Mouse (Mus musculus) urinary bladder, adult 18-20 months (tissue): ENCODE measurements around the gene Slc2a6.

Experiments
- DNase-seq, 2 experiments: peaks; one replicate each; pipeline ENCODE4 v3.0.0; 2022; ENCODE audit warnings: low spot score in 2 of 2, mixed read lengths in 2 of 2

The Slc2a6 gene

GRCm38 (mm10) chr2:27036003-27036402, 8.2 kb upstream of the Slc2a6 start:
- peak in 1 of 2 experiments; percentile 39 for DNase-seq

- DNase-seq = no peak
Observed at GRCm38 (mm10) chr2:27032361-27032760, 4.6 kb upstream of the Slc2a6 start.

- DNase-seq = no peak
Observed at GRCm38 (mm10) chr2:27028437-27029015, 728 bp upstream of the Slc2a6 start.

- DNase-seq = no peak
Observed at GRCm38 (mm10) chr2:27026857-27027617, 761 bp downstream of the Slc2a6 start.

- DNase-seq = no peak
Observed at GRCm38 (mm10) chr2:27026332-27026731, 1.5 kb downstream of the Slc2a6 start.

- no peak for DNase-seq
Observed at GRCm38 (mm10) chr2:27025545-27025944, 2.3 kb downstream of the Slc2a6 start.

GRCm38 (mm10) chr2:27024136-27024535, 3.7 kb downstream of the Slc2a6 start:
- DNase-seq = no peak

GRCm38 (mm10) chr2:27022612-27023011, 5.2 kb downstream of the Slc2a6 start:
- DNase-seq = no peak

GRCm38 (mm10) chr2:27021103-27021502, 6.7 kb downstream of the Slc2a6 start:
- DNase-seq = no peak

- DNase-seq = no peak
Observed at GRCm38 (mm10) chr2:27019530-27019929, 8.3 kb downstream of the Slc2a6 start.

- peak; percentile 51 to 59 for DNase-seq
Observed at GRCm38 (mm10) chr2:27017802-27018201, 10.0 kb downstream of the Slc2a6 start.

- DNase-seq = peak; percentile 78 to 87
Observed at GRCm38 (mm10) chr2:27009714-27010244, 18.0 kb downstream of the Slc2a6 start, which contains the start of gene Cacfd1. Gene Cacfd1, plus strand, starts transcription at chr2:27009926.

GRCm38 (mm10) chr2:27007701-27008100, 20.1 kb downstream of the Slc2a6 start:
- DNase-seq = no peak

GRCm38 (mm10) chr2:27006255-27006654, 21.5 kb downstream of the Slc2a6 start:
- DNase-seq = no peak

GRCm38 (mm10) chr2:26997993-26998392, 29.8 kb downstream of the Slc2a6 start:
- DNase-seq = no peak

- no peak for DNase-seq
Observed at GRCm38 (mm10) chr2:26997498-26997897, 30.3 kb downstream of the Slc2a6 start.

- DNase-seq = no peak
Observed at GRCm38 (mm10) chr2:26993936-26994335, 33.9 kb downstream of the Slc2a6 start.

GRCm38 (mm10) chr2:26984640-26985039, 43.2 kb downstream of the Slc2a6 start:
- no peak for DNase-seq

- DNase-seq = no peak
Observed at GRCm38 (mm10) chr2:26984179-26984578, 43.6 kb downstream of the Slc2a6 start.

GRCm38 (mm10) chr2:26980361-26980760, 47.4 kb downstream of the Slc2a6 start:
- no peak for DNase-seq

GRCm38 (mm10) chr2:26973960-26974359, 53.8 kb downstream of the Slc2a6 start:
- no peak for DNase-seq

- DNase-seq = no peak
Observed at GRCm38 (mm10) chr2:26973116-26973515, 54.7 kb downstream of the Slc2a6 start, which contains the start of gene Adamts13. Gene Adamts13, plus strand, starts transcription at chr2:26973416.
